Mouse (Mus musculus) gastrocnemius, postnatal 4 days (tissue): ENCODE results near the gene Psd. TPM values are rescaled to one million over a fixed set of nuclear protein-coding genes. Genes with fewer than 3 reads are reported as not detected.

Experiments
- DNase-seq, 2 experiments: peaks; one replicate each; pipeline ENCODE4 v3.0.0; 2021 to 2022; ENCODE audit warnings: low spot score in 2 of 2, mixed read lengths in 2 of 2
- total RNA-seq, 2 experiments: library from RNA; stranded (reverse); gene quantifications; 2 replicates each; pipeline ENCODE4 v1.2.3; 2021

Gene Psd
- total RNA-seq, 2 experiments from 2014 or later, result 2.0 to 2.9 TPM

DNA sequence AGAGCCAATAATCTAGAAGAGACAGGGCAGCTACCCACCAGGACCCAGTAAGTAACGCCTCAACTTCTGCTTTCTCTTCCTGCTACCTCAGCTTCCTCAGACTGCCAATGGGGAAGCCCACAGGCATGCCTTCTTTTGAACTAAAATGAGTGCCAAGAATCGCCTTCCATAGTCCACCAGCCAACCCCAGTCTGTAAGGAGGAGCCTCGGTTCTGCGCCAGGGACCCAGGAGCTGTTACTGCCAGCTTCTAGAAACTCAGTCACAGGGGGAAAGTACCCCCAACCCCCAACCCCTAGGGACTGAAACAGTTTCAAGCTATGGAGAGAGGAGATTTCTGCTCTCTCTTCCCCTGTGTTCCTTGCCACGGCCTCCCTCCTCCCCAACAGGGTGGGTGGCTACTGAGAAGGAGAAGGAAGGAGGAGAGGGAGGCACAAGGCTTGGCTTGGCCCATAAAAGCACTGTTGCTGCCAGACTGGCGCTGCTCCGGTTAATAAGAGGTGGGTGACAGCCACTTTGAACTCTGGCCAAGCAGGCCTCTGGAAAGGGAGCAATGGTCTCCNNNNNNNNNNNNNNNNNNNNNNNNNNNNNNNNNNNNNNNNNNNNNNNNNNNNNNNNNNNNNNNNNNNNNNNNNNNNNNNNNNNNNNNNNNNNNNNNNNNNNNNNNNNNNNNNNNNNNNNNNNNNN lies 12.5 kb upstream of the Psd start:
- no peak for DNase-seq

DNA sequence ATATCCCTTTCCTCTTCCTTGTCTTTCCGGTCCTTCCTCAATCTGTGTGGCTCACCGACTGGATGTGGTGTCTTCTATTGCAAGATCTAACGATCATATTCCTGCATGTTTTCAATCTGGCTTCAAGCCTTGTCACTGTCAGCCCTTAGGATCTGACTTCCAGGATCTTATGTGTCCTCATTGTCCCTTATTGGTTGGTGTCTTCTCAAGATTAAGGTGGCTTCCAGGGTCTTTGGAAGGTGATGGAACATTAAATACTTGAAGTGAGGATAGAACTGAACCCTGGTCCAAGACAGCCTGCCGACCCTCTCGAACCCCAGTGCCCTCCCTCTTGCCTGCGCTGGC lies 12.0 kb upstream of the Psd start:
- no peak for DNase-seq

DNA sequence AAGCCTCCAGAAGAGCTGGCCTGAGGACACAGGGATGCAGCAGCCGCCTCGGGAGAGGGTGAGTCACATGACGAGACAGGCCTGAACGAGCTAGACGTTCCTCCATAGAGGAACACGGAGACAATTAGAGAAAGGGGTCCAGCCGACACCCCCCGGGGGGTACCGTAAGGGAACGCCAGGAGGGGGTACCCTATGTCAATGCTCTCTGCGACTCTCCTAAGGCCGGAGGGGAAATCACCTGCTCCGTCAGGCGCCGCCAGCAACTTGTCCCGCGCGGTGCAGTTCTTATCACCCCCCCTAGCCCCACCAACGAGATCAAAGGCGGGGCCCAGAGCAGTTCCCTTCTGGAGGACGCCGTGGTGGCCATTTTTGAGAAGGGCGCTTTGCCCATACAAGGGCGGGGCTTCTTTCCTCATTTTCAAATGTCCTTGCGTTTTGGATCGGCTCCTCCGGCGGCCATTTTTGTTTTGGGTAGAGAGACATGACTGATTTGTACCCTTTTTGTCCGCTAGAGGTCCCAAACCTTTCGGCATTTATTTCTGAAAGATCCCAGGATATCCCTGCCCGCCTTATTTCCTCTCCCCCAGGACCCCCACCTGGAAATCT lies 11.5 kb upstream of the Psd start, which contains the start of gene Cuedc2:
Cuedc2 (minus strand) TSS at position 372 of the 606 bp plus-strand sequence.
- DNase-seq, result peak; percentile 87 to 94

DNA sequence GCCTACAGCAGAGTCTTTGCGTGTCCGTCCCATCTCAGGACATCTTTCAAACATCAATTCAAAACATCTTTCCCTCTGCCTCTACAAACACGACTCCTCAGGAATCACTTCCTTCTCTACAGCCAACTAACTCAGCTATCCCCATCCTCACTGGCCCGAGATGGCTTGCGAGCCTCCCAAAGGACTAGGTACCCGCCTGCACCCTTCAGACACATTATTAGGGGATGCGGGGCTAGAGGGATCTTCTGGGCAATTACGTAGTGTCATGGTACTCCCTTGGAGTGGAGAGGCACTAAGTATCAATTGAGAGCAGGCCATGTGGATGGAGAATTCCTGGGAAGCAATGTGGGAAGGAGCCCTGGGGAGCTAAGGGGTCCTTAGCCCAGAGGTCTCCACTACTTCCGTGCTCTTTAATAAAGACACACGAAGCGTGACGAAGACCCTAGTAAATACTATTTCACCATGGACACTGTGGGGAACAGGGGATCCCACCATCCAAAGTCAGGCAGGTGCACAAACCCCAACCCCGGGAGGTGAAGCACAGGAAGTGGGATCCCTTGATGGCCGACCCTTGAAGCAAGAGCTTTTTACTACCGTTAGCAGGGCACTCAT lies 10.9 kb upstream of the Psd start:
- DNase-seq, result no peak

- no peak for DNase-seq
These were observed 7.0 kb upstream of the Psd start for GRCm38 (mm10) chr19:46333906-46334305.

GRCm38 (mm10) chr19:46332721-46333339 lies 5.9 kb upstream of the Psd start:
- DNase-seq, result peak in 1 of 2 experiments; percentile 6

DNA sequence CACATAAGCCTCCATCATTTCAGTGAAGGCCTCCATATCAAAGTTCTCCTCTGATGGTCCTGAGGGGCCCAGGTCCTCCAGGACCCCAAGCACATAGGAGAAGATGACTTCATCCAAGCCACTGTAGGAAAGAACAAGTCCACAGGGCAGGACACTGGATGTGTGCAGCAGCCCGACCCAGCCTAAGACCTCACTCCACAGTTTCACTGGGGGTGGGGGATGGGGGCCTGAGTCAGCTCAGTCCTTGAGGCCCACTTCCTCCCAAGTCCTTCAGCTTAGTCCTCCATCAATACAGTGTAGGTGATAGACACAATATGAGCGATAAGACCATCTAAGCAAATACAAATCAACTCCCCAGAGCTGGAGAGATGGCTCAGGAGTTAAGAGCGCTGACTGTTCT lies 5.0 kb upstream of the Psd start:
- peak in 1 of 2 experiments; percentile 8 for DNase-seq

DNA sequence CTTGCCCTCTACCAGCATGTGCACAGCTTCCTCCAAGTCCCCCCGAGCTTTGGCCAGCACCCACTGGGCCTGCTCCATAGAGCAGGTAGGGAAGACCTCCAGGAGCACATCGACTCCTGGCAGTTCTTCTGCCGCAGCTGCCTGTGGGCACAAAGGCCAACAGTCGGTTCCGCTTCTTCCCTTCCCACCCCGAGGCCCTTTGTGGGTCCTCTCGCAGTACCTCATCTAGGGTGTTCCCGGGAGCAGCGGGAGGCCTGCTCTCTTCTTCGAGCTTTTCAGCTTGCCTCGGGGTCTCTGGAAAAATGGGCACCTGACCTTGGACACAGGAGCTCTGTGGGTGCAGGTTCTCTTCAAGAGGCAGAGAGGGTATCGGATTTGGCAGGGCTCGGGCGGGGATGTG lies 4.4 kb upstream of the Psd start:
- DNase-seq, result peak in 1 of 2 experiments; percentile 7

GRCm38 (mm10) chr19:46330696-46331095 lies 3.7 kb upstream of the Psd start:
- DNase-seq, result peak in 1 of 2 experiments; percentile 8

DNA sequence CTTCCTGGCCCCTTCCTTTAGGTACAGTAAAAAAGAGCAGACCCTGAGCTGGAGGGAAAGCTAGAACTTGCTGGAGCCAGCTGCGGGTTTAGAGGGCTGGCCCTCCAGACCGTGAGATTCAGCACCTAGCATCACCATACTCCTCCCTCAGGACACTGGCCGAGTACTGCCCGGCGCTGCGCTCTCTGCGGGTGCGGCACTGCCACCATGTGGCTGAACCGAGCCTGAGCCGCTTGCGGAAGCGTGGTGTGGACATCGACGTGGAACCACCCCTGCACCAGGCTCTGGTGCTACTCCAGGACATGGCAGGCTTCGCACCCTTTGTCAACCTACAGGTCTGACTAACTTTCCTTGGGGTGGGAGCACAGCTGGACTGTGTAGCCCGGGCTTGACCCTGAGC lies 3.0 kb upstream of the Psd start:
- DNase-seq, result peak; percentile 74 to 82

GRCm38 (mm10) chr19:46329031-46329641 lies 2.2 kb upstream of the Psd start:
- DNase-seq, result peak in 1 of 2 experiments; percentile 13

DNA sequence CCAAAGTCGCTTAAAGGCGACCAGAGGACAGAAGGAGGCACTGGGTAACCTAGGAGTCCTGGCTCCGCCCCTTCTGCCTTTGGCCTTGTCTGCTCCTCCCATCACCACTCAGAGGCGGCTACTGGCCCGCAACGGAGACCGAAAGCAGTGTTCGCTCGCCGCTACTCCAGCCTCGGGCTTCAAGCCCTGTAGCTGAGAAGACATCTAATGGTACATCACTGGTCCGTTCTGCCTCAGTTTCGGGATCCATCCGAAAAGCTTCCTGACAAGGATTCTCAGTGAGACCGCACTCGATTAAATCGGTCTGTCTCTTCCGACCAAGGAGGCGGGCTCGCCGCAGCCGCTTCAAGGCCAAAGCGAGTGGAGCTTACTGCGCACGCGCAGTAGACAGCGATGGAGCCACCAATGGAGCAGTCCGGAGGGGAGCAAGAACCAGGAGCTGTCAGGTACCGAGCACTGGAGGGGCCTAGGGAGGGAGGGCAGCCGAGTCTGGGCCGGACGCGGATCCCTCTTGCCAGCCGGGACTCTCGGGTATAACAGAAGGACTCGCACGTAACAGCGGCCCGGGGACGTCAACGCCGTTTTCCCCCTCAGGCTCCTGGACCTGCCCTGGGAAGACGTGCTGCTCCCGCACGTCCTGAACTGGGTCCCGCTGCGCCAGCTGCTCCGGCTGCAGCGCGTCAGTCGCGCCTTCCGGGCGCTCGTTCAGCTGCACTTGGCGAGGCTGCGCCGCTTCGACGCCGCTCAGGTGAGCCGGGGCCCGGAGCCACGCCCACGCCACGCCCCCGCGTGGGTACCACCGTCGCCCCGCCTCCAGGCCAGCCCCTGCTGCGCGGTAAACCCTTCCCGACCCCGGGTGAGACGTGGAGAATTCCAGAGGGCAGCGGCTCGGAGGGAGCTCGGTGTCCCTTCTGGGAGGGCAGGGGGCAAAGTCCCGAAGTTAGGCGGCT lies 1.4 kb upstream of the Psd start, which contains the start of gene Fbxl15:
Fbxl15 (plus strand) TSS at position 104 of the 950 bp plus-strand sequence.
- peak; percentile 86 to 93 for DNase-seq

- DNase-seq, result no peak
These were observed 642 bp upstream of the Psd start for GRCm38 (mm10) chr19:46327531-46328064.

DNA sequence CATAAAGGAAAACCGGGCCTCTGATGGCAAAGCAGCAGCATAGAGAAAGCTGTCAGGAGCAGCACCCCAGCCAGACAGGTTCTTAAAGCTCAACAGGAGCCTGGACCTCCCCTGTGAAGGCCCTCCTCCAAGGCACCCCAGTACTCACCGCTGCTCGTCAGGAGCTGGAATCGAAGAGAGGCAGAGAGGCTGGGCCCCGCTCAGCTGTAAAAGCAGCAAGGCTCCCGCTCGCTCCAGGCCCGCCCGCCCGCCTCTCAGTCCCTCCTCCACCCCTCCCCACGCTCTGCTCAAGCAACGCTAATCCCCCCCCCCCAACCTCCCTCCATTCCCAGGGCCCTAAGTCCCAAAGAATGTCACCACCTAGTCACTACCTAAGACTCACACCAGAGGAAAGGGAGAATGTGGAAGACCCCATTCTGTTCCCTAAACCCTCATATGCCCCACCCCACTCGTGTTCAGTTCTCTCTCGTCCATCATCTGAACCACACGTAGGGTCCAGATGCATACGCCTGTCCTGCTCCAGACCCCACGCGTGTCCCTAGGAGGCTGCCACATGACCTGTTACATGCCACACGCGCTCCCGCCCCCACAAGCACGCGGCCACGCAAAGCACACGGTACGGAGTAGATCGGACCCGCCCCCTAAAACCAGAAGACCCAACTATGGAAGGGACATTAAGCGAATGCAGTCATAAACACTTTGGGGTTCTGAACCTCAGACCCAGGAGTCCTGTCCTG lies 769 bp downstream of the Psd start:
- no peak for DNase-seq

GRCm38 (mm10) chr19:46324918-46325317 lies 2.0 kb downstream of the Psd start:
- no peak for DNase-seq

DNA sequence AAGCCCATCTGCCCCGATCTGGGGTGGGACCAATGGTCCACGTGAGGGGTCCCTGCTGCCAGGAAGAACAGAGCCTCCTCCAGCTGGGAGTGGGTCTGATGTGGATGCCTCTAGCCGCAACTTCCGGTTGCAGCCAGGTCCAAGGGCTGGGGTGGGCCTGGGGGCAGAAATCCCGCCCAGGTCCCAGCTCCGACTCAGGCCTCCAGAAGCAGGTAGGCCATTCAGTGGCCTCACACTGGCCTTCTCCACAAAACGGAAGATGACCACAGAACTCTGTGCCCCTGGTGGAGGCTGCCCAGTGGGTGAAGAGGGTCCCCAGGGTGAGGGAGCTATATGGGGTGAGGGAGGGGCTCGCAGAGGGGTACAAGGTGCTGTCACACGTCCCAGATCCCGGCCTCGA lies 2.6 kb downstream of the Psd start:
- DNase-seq, result no peak

DNA sequence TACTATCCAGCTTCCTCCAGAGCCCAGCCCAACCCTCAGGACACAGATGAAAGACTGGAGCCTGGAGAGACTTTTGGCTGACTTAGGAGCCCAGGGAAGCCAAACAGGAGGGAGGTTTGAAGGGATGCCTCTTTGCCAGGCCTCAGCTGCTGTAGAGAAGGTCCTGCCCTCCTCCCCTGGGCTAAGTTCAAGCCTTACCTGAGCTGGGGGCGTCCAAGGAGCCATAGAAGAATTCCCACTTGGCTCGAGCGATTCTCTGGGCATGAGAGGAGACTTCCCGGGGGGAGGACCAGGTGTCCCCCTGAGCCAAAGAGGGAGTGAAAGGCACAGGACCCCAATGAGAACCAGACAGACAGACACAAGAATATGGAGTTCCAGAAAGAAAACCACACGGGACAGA lies 3.2 kb downstream of the Psd start:
- no peak for DNase-seq

DNA sequence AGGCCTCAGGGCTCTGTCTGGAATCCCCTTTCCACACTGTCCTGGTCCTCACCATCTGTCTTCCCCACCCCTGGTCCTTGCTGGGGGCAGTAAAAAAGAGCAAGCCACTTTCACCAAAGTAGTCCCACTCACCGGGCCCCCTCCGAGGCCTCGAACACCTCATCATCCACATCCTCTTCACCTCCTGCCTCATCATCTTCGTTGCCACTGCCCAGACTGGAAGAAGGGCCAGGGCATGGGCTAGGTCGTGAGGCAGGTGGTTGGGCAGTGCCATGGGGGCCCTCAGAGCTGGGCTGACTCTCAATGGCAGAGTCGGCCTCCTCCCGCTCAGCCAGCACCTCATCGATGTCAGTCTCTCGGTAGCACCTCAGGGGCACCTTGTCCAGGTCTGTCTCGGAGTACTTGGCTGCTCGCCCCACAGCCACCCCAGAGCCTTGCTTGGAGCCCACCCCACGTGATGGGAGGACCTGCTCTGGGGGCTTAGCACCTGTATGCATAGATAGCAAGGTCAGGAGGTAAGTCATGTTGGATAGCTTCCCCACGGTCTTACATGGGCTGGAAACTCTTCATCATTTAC lies 3.9 kb downstream of the Psd start:
- DNase-seq, result no peak
